Comparison of ENCODE assay signal across 19 mouse cellular contexts in the genomic region with DNA sequence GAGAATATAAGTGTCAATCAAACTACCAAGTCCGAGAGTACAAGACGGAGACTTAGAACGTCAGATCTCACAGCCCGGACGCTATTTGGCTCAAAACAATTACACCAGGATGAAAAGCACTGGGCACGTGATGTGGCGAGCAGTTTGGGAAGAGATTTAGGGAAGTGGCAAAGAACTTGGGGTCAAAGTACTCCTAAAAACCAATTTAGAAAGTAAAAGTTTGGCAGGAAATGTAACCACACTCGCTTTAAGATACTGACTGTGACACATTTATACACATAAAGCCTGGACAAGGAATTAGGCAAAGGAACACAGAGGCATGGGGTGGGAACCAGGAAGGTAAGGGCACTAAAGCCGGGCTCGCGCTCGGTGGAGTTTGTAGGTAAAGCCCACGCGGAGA. TPM values are rescaled to one million over a fixed set of nuclear protein-coding genes. Genes with fewer than 3 reads are reported as not detected.
DNase-seq lines count a peak whose midpoint lies in the region; ATAC-seq and TF ChIP-seq lines count a peak whose summit lies in the region.
"Had no signal": no experiment of that assay in that cellular context is flagged by ENCODE, and none has a peak within 500 bp of the region (broad histone marks: within the 10 kb centered on the region; RNA-seq: fewer than 3 reads in every experiment).

No protein-coding gene starts in this region.

- H3K27ac ChIP-seq in liver, adult 2 months (replicated peaks; ENCODE audit: insufficient read depth, low read depth, low read length): peak overlapping the region; percentile 65
- peak overlapping the region; percentile 41 for H3K27ac ChIP-seq in bone marrow macrophage, adult 2 months (ENCODE audit: insufficient read depth, low read depth, low read length)
- H3K27ac ChIP-seq in forebrain, embryonic 10.5 days: no peak overlapping the region
- H3K27ac ChIP-seq: embryonic facial prominence, embryonic 12.5 days; forebrain, embryonic 12.5 days; hindbrain, embryonic 13.5 days; hindbrain, postnatal 0 days had no signal

- 43% methylated on average over 14 of the region's 14 CpGs for WGBS in liver, adult 2 months
- WGBS in forebrain, embryonic 10.5 days: 92% methylated on average over 14 of the region's 14 CpGs

- H3K36me3 ChIP-seq in liver, adult 2 months (ENCODE audit: control insufficient read depth, insufficient read depth, low read length): no peaks in the 10 kb centered on the region; the same call in 1 of the 2 replicates
- H3K36me3 ChIP-seq in forebrain, embryonic 10.5 days (replicated peaks): no peaks in the 10 kb centered on the region
- H3K36me3 ChIP-seq: embryonic facial prominence, embryonic 12.5 days; forebrain, embryonic 12.5 days; hindbrain, embryonic 13.5 days had no signal

- peak; percentile 50 to 69; a peak in 3 of 4 replicates for ATAC-seq in hematopoietic stem cell, adult 5-6 weeks (replicated peaks in 1 of 2; ENCODE audit: insufficient read depth in 1 of 2, low FRiP score in 2 of 2, low TSS enrichment in 1 of 2, low read depth in 1 of 2, poor library complexity in 2 of 2, severe bottlenecking in 2 of 2)
- ATAC-seq: forebrain, embryonic 16.5 days; hindbrain, postnatal 0 days had no signal

- no peak overlapping the region; the same call in 1 of the 2 replicates for H3K4me3 ChIP-seq in liver, adult 2 months (ENCODE audit: insufficient read depth, low read depth, low read length)
- H3K4me3 ChIP-seq in bone marrow macrophage, adult 2 months (ENCODE audit: insufficient read depth, low read length): peak overlapping the region; percentile 47
- no peak overlapping the region for H3K4me3 ChIP-seq in forebrain, embryonic 10.5 days
- H3K4me3 ChIP-seq: embryonic facial prominence, embryonic 12.5 days; forebrain, embryonic 12.5 days; hindbrain, embryonic 13.5 days had no signal

- H3K9me3 ChIP-seq in forebrain, embryonic 10.5 days: no peaks in the 10 kb centered on the region
- H3K9me3 ChIP-seq: embryonic facial prominence, embryonic 12.5 days; forebrain, embryonic 12.5 days; hindbrain, embryonic 13.5 days had no signal

- no peak for TF ChIP-seq CTCF in liver, adult 2 months (IDR thresholded peaks at IDR 0.05; ENCODE audit: low read depth, low read length)
- no peak for TF ChIP-seq CTCF in bone marrow macrophage, adult 2 months (IDR thresholded peaks at IDR 0.05; ENCODE audit: low read depth, low read length)

- no peak for TF ChIP-seq POLR2A in liver, adult 2 months (IDR thresholded peaks at IDR 0.05; ENCODE audit: extremely low read depth, insufficient read depth, low read length)
- no peak for TF ChIP-seq POLR2A in bone marrow macrophage, adult 2 months (IDR thresholded peaks at IDR 0.05; ENCODE audit: borderline replicate concordance, low read depth, low read length)

- DNase-seq in liver, adult 2 months (ENCODE audit: extremely low read depth, low read depth, low spot score): peak; percentile 84
- DNase-seq in liver: no peak
- no peak for DNase-seq in layer of hippocampus, adult 18-20 months (ENCODE audit: low spot score in 2 of 2)
- DNase-seq in forebrain, embryonic 10.5 days (ENCODE audit: extremely low spot score, low spot score): no peak
- DNase-seq in left cerebral cortex, adult 9 months (ENCODE audit: low spot score in 2 of 2): no peak
- DNase-seq: adrenal gland, postnatal 10 days; B cell, adult 2 months; cerebellum, adult 18-20 months; cerebellum, postnatal 10 days; gastrocnemius, postnatal 10 days; heart, postnatal 10 days; heart, postnatal 4 days had no signal

- no peaks in the 10 kb centered on the region for H3K27me3 ChIP-seq in liver, adult 2 months (ENCODE audit: control insufficient read depth, insufficient read depth, low read length)
- no peaks in the 10 kb centered on the region for H3K27me3 ChIP-seq in forebrain, embryonic 10.5 days (ENCODE audit: poor library complexity, severe bottlenecking)
- H3K27me3 ChIP-seq: embryonic facial prominence, embryonic 12.5 days; forebrain, embryonic 12.5 days; hindbrain, embryonic 13.5 days had no signal

- H3K4me1 ChIP-seq in liver, adult 2 months (ENCODE audit: control insufficient read depth, insufficient read depth, low read length): peaks cover 9% of the 10 kb centered on the region; the same call in 1 of the 2 replicates
- H3K4me1 ChIP-seq in bone marrow macrophage, adult 2 months (ENCODE audit: control insufficient read depth, insufficient read depth, low read length): peaks cover 12% of the 10 kb centered on the region
- H3K4me1 ChIP-seq in forebrain, embryonic 10.5 days: no peaks in the 10 kb centered on the region; the same call in 1 of the 2 replicates
- H3K4me1 ChIP-seq: embryonic facial prominence, embryonic 12.5 days; forebrain, embryonic 12.5 days; hindbrain, embryonic 13.5 days had no signal

- H3K9ac ChIP-seq in liver, adult 2 months (ENCODE audit: low read depth, low read length): no peak overlapping the region
- H3K9ac ChIP-seq: embryonic facial prominence, embryonic 12.5 days; forebrain, embryonic 12.5 days; hindbrain, embryonic 13.5 days had no signal

- no peaks in the 10 kb centered on the region for H3K79me2 ChIP-seq in liver, adult 2 months (ENCODE audit: control insufficient read depth, insufficient read depth, low read length)

RNA-seq across cellular contexts. Expression of gene Plac8, which starts 15.0 kb away (rescaled TPM):
- total RNA-seq in liver, adult 2 months (2014; rRNA removed): 21.5 and 29.7 TPM in 2 replicates
- polyA plus RNA-seq in liver, adult 2 months (2012; rRNA removed): 11.3 and 18.2 TPM in 2 replicates
- 3.0 and 3.5 TPM in 2 replicates for polyA plus RNA-seq in bone marrow macrophage, adult 2 months (2012; ENCODE audit: insufficient read depth, insufficient read length, missing spikeins)
- 739 and 944 TPM in 2 replicates for total RNA-seq in hematopoietic stem cell, adult 5-6 weeks (2017)
- not detected for total RNA-seq in layer of hippocampus, adult 18-20 months (2021)
- 2.5 and 2.9 TPM in 2 replicates for polyA plus RNA-seq in forebrain, embryonic 10.5 days (2016; fragmentation: Nextera tagmentation; extraction: Ambion mirVana)

RNA-seq across cellular contexts. Expression of gene Cops4, which starts 38.9 kb away (rescaled TPM):
- total RNA-seq in liver, adult 2 months (2014; rRNA removed): 47.1 and 53.2 TPM in 2 replicates
- 12.0 and 13.1 TPM in 2 replicates for polyA plus RNA-seq in liver, adult 2 months (2012; rRNA removed)
- polyA plus RNA-seq in bone marrow macrophage, adult 2 months (2012; ENCODE audit: insufficient read depth, insufficient read length, missing spikeins): 46.4 and 50.7 TPM in 2 replicates
- 117 and 166 TPM in 2 replicates for total RNA-seq in hematopoietic stem cell, adult 5-6 weeks (2017)
- total RNA-seq in layer of hippocampus, adult 18-20 months (2021): 10 to 100 TPM; 80.8 to 83.3 TPM
- polyA plus RNA-seq in forebrain, embryonic 10.5 days (2016; fragmentation: Nextera tagmentation; extraction: Ambion mirVana): 245 TPM in 2 replicates

RNA-seq across cellular contexts. Expression of gene Lin54, which starts 56.6 kb away (rescaled TPM):
- 5.7 and 6.7 TPM in 2 replicates for total RNA-seq in liver, adult 2 months (2014; rRNA removed)
- 2.7 and 3.5 TPM in 2 replicates for polyA plus RNA-seq in liver, adult 2 months (2012; rRNA removed)
- polyA plus RNA-seq in bone marrow macrophage, adult 2 months (2012; ENCODE audit: insufficient read depth, insufficient read length, missing spikeins): 12.1 and 13.9 TPM in 2 replicates
- total RNA-seq in hematopoietic stem cell, adult 5-6 weeks (2017): 27.6 and 37.5 TPM in 2 replicates
- 10 to 100 TPM; 18.0 to 19.5 TPM for total RNA-seq in layer of hippocampus, adult 18-20 months (2021)
- 14.6 and 16.8 TPM in 2 replicates for polyA plus RNA-seq in forebrain, embryonic 10.5 days (2016; fragmentation: Nextera tagmentation; extraction: Ambion mirVana)

Comparison
In these comparisons a context has a peak if more than half of its experiments do, and no peak if none do; other contexts are left out.
1. RNA of gene Plac8, which starts 15.0 kb away (total RNA-seq): 739 to 944 TPM in hematopoietic stem cell, adult 5-6 weeks and 21.5 to 29.7 TPM in liver, adult 2 months; not detected in layer of hippocampus, adult 18-20 months; every median in the first group is over 10 times any median in the second.